Comparison of ENCODE assay signal across 22 mouse cellular contexts in genomic region chr5:105613002-105613401, GRCm38 (mm10).
DNase-seq lines count a peak whose midpoint lies in the region; ATAC-seq and TF ChIP-seq lines count a peak whose summit lies in the region.
"Had no signal": no experiment of that assay in that cellular context is flagged by ENCODE, and none has a peak within 500 bp of the region (broad histone marks: within the 10 kb centered on the region; RNA-seq: fewer than 3 reads in every experiment).

No protein-coding gene starts in this region.

- no peaks in the 10 kb centered on the region for H3K36me3 ChIP-seq in kidney, adult 2 months (ENCODE audit: control insufficient read depth, insufficient read depth, low read length)
- no peaks in the 10 kb centered on the region for H3K36me3 ChIP-seq in liver, adult 2 months (ENCODE audit: control insufficient read depth, insufficient read depth, low read length)
- H3K36me3 ChIP-seq in liver, embryonic 11.5 days (ENCODE audit: control insufficient read depth, insufficient read depth, low read length) = peaks cover 2% of the 10 kb centered on the region; the same call in 1 of the 2 replicates
- no peaks in the 10 kb centered on the region for H3K36me3 ChIP-seq in lung, postnatal 0 days (ENCODE audit: insufficient read depth, low read length)

- no peak overlapping the region for H3K27ac ChIP-seq in kidney, adult 2 months (ENCODE audit: insufficient read depth, low read depth, low read length)
- no peak overlapping the region for H3K27ac ChIP-seq in liver, adult 2 months (replicated peaks; ENCODE audit: insufficient read depth, low read depth, low read length)
- H3K27ac ChIP-seq in liver, embryonic 11.5 days (ENCODE audit: low read depth, low read length) = no peak overlapping the region
- H3K27ac ChIP-seq in lung, postnatal 0 days (ENCODE audit: low read length) = 0 out of 2 replicates have a peak overlapping the region, but pooled peaks have one; percentile 20
- H3K27ac ChIP-seq: embryonic facial prominence, embryonic 15.5 days; forebrain, embryonic 10.5 days; gastrocnemius, adult 2 months; hindbrain, embryonic 10.5 days had no signal

- no peaks in the 10 kb centered on the region for H3K79me2 ChIP-seq in liver, adult 2 months (ENCODE audit: control insufficient read depth, insufficient read depth, low read length)

- TF ChIP-seq CTCF in kidney, adult 2 months (conservative IDR thresholded peaks at IDR 0.05; ENCODE audit: insufficient read depth, insufficient read length, low read depth, low read length) = no peak
- TF ChIP-seq CTCF in liver, adult 2 months (IDR thresholded peaks at IDR 0.05; ENCODE audit: low read depth, low read length) = no peak
- TF ChIP-seq CTCF in lung, postnatal 0 days (IDR thresholded peaks at IDR 0.05) = no peak

- H3K9ac ChIP-seq in liver, adult 2 months (ENCODE audit: low read depth, low read length) = no peak overlapping the region
- H3K9ac ChIP-seq in liver, embryonic 11.5 days (ENCODE audit: low read depth, low read length) = no peak overlapping the region
- H3K9ac ChIP-seq in lung, postnatal 0 days (replicated peaks; ENCODE audit: low read depth) = no peak overlapping the region
- H3K9ac ChIP-seq: embryonic facial prominence, embryonic 15.5 days; heart, embryonic 12.5 days had no signal

- TF ChIP-seq POLR2A in kidney, adult 2 months (IDR thresholded peaks at IDR 0.05; ENCODE audit: low read depth, low read length) = no peak
- no peak for TF ChIP-seq POLR2A in liver, adult 2 months (IDR thresholded peaks at IDR 0.05; ENCODE audit: extremely low read depth, insufficient read depth, low read length)

- ATAC-seq in liver, embryonic 11.5 days (replicated peaks; ENCODE audit: low FRiP score) = no peak
- peak; percentile 18; the same call in 1 of the 2 replicates for ATAC-seq in lung, postnatal 0 days
- ATAC-seq: activated CD4-positive, CD25-positive, alpha-beta regulatory T cell, adult 4 months; forebrain, embryonic 14.5 days; Patski had no signal

- peak; percentile 27 for DNase-seq in kidney, adult 2 months
- no peak for DNase-seq in kidney, postnatal 36 days
- DNase-seq in liver, adult 2 months (ENCODE audit: extremely low read depth, low read depth, low spot score) = peak; percentile 36
- no peak for DNase-seq in liver, embryonic 11.5 days (ENCODE audit: low spot score)
- DNase-seq in lung, postnatal 0 days (ENCODE audit: low spot score) = peak; percentile 61
- DNase-seq in lung, adult 18-20 months = no peak
- no peak for DNase-seq in cerebellum, adult 8-10 months
- DNase-seq: adrenal gland, adult 2 months; adrenal gland, postnatal 25 days; cerebellum, adult 2 months; cerebellum, postnatal 14 days; embryo, embryonic 11 days; gastrocnemius, adult 2 months; gastrocnemius, postnatal 25 days had no signal

- TF ChIP-seq EP300 in lung, postnatal 0 days (IDR thresholded peaks at IDR 0.05) = peak; percentile 71

- no peak overlapping the region for H3K4me3 ChIP-seq in kidney, adult 2 months (ENCODE audit: insufficient read depth, low read depth, low read length)
- no peak overlapping the region for H3K4me3 ChIP-seq in liver, adult 2 months (ENCODE audit: insufficient read depth, low read depth, low read length)
- no peak overlapping the region for H3K4me3 ChIP-seq in liver, embryonic 11.5 days (ENCODE audit: low read depth, low read length)
- H3K4me3 ChIP-seq in lung, postnatal 0 days (ENCODE audit: low read depth, low read length) = no peak overlapping the region
- H3K4me3 ChIP-seq: embryonic facial prominence, embryonic 15.5 days; erythroblast, embryonic 14.5 days; forebrain, embryonic 10.5 days; gastrocnemius, adult 2 months; heart, embryonic 12.5 days; hindbrain, embryonic 10.5 days had no signal

- 35% methylated on average over 9 of the region's 9 CpGs for WGBS in kidney, adult 2 months
- WGBS in liver, adult 2 months = 27% methylated on average over 9 of the region's 9 CpGs
- 61% methylated on average over 9 of the region's 9 CpGs for WGBS in liver, embryonic 11.5 days
- WGBS in lung, postnatal 0 days = 32% methylated on average over 9 of the region's 9 CpGs

- 0 out of 2 replicates have a peak, but pooled peaks cover 3% of the 10 kb centered on the region for H3K4me1 ChIP-seq in kidney, adult 2 months (ENCODE audit: control insufficient read depth, insufficient read depth, low read length)
- H3K4me1 ChIP-seq in liver, adult 2 months (ENCODE audit: control insufficient read depth, insufficient read depth, low read length) = peaks cover 4% of the 10 kb centered on the region; the same call in 1 of the 2 replicates
- no peaks in the 10 kb centered on the region for H3K4me1 ChIP-seq in liver, embryonic 11.5 days (replicated peaks; ENCODE audit: control insufficient read depth, insufficient read depth, low read length)
- no peaks in the 10 kb centered on the region for H3K4me1 ChIP-seq in lung, postnatal 0 days (ENCODE audit: insufficient read depth, low read depth, low read length)
- H3K4me1 ChIP-seq: embryonic facial prominence, embryonic 15.5 days; heart, embryonic 12.5 days had no signal

- no peaks in the 10 kb centered on the region for H3K9me3 ChIP-seq in liver, embryonic 11.5 days (ENCODE audit: control insufficient read depth, low read length)
- H3K9me3 ChIP-seq in lung, postnatal 0 days (ENCODE audit: low read length) = no peaks in the 10 kb centered on the region
- H3K9me3 ChIP-seq: embryonic facial prominence, embryonic 15.5 days; forebrain, embryonic 10.5 days; heart, embryonic 12.5 days; hindbrain, embryonic 10.5 days had no signal

- no peaks in the 10 kb centered on the region for H3K27me3 ChIP-seq in kidney, adult 2 months (replicated peaks; ENCODE audit: control insufficient read depth, insufficient read depth, low read length)
- H3K27me3 ChIP-seq in liver, adult 2 months (ENCODE audit: control insufficient read depth, insufficient read depth, low read length) = no peaks in the 10 kb centered on the region
- H3K27me3 ChIP-seq in liver, embryonic 11.5 days (replicated peaks; ENCODE audit: control insufficient read depth, insufficient read depth, low read length) = no peaks in the 10 kb centered on the region
- H3K27me3 ChIP-seq in lung, postnatal 0 days (replicated peaks; ENCODE audit: insufficient read depth, low read length) = no peaks in the 10 kb centered on the region
- H3K27me3 ChIP-seq: embryonic facial prominence, embryonic 15.5 days; heart, embryonic 12.5 days; Patski had no signal

- H3K4me2 ChIP-seq in liver, embryonic 11.5 days = no peak overlapping the region
- H3K4me2 ChIP-seq in lung, postnatal 0 days (replicated peaks; ENCODE audit: low read depth, low read length) = no peak overlapping the region
- H3K4me2 ChIP-seq: embryonic facial prominence, embryonic 15.5 days; heart, embryonic 12.5 days had no signal

Comparison
In these comparisons a context has a peak if more than half of its experiments do, and no peak if none do; other contexts are left out.
1. DNase-seq: peak in kidney, adult 2 months (single experiment), liver, adult 2 months (single experiment) and lung, postnatal 0 days (single experiment); none in kidney, postnatal 36 days (0 of 2), liver, embryonic 11.5 days (single experiment), lung, adult 18-20 months (0 of 2) and cerebellum, adult 8-10 months (single experiment).